Mouse (Mus musculus): ENCODE measurements around the gene F7. TPM values are rescaled to one million over a fixed set of nuclear protein-coding genes. Genes with fewer than 3 reads are reported as not detected.

F7 gene
- polyA plus RNA-seq, 1 experiment from 2014 or later = 0.75 TPM

Other genes starting within 250 kb of the F7 start
- gene Mcf2l, start 152.2 kb upstream of the F7 start, polyA plus RNA-seq (2015; fragmentation: Nextera tagmentation; extraction: Ambion mirVana) = 16.0 and 16.1 TPM in 2 replicates
- 1.6 and 4.6 TPM in 2 replicates for gene F10, start 11.3 kb downstream of the F7 start, polyA plus RNA-seq (2015; fragmentation: Nextera tagmentation; extraction: Ambion mirVana)
- gene Proz, start 34.9 kb downstream of the F7 start, polyA plus RNA-seq (2015; fragmentation: Nextera tagmentation; extraction: Ambion mirVana) = 0.33 and 1.2 TPM in 2 replicates
- 36.4 and 38.4 TPM in 2 replicates for gene Pcid2, start 79.4 kb downstream of the F7 start, polyA plus RNA-seq (2015; fragmentation: Nextera tagmentation; extraction: Ambion mirVana)
- 93.9 and 101 TPM in 2 replicates for gene Cul4a, start 79.6 kb downstream of the F7 start, polyA plus RNA-seq (2015; fragmentation: Nextera tagmentation; extraction: Ambion mirVana)
- gene Lamp1, start 133.1 kb downstream of the F7 start, polyA plus RNA-seq (2015; fragmentation: Nextera tagmentation; extraction: Ambion mirVana) = 303 and 324 TPM in 2 replicates
- 4.0 and 4.5 TPM in 2 replicates for gene Grtp1, start 174.6 kb downstream of the F7 start, polyA plus RNA-seq (2015; fragmentation: Nextera tagmentation; extraction: Ambion mirVana)
- gene Adprhl1, start 228.1 kb downstream of the F7 start, polyA plus RNA-seq (2015; fragmentation: Nextera tagmentation; extraction: Ambion mirVana) = 5.7 and 6.3 TPM in 2 replicates

Data from lung, embryonic 16.5 days (tissue).